Mouse (Mus musculus) neural tube, embryonic 12.5 days (tissue): ENCODE measurements around the gene Kdelr1. TPM values are rescaled to one million over a fixed set of nuclear protein-coding genes. Genes with fewer than 3 reads are reported as not detected.
A peak's percentile ranks its signal among the peaks of the same experiment; 100 is the strongest.
"Not testable (repeated sequence)": the region's sequence is repeated elsewhere in the genome, so short reads cannot be mapped to it uniquely, and the experiment has no call there.

ENCODE experiments used
- ATAC-seq: fragments of 200-750 bp; cut with Nextera tagmentation; 2 replicates; pipeline ENCODE4 v1.8.0; 2017; ENCODE audit warnings: low read depth, mild to moderate bottlenecking, moderate TSS enrichment, moderate library complexity; ENCODE audit not compliant: low FRiP score
- H3K27ac ChIP-seq: fragments of 300-500 bp; sonication (generic); 2 replicates; pipeline ENCODE4 v1.5.1; 2016
- H3K27me3 ChIP-seq: fragments of 300-500 bp; sonication (generic); replicated peaks from 2 replicates; pipeline ENCODE4 v1.6.1; 2016; ENCODE audit warnings: mild to moderate bottlenecking
- H3K36me3 ChIP-seq: fragments of 300-500 bp; sonication (generic); 2 replicates; pipeline ENCODE4 v1.6.1; 2016; ENCODE audit warnings: mild to moderate bottlenecking
- H3K4me1 ChIP-seq: fragments of 300-500 bp; sonication (generic); 2 replicates; pipeline ENCODE4 v1.6.1; 2016
- H3K4me2 ChIP-seq: fragments of 300-500 bp; sonication (generic); replicated peaks from 2 replicates; pipeline ENCODE4 v1.6.1; 2016; ENCODE audit warnings: mild to moderate bottlenecking
- H3K4me3 ChIP-seq: fragments of 300-500 bp; sonication (generic); 2 replicates; pipeline ENCODE4 v1.5.1; 2016
- H3K9ac ChIP-seq: fragments of 300-500 bp; sonication (generic); 2 replicates; pipeline ENCODE4 v1.6.1; 2016; ENCODE audit warnings: mild to moderate bottlenecking
- H3K9me3 ChIP-seq: fragments of 300-500 bp; sonication (generic); 2 replicates; pipeline ENCODE4 v1.6.1; 2016; ENCODE audit warnings: mild to moderate bottlenecking
- WGBS: fragments of 180-500 bp; shearing (Covaris S2); methylation state at CpG from one replicate; pipeline ENCODE4 v1.1.7; 2016; 5-methylcytosine and 5-hydroxymethylcytosine counted together
- polyA plus RNA-seq: library from polyadenylated mRNA; unstranded; fragments of >200 nt; fragmentation: Nextera tagmentation; extraction: Ambion mirVana; gene quantifications from 2 replicates; pipeline ENCODE4 v1.2.1, GENCODE M21; 2016

The Kdelr1 gene
- polyA plus RNA-seq, 1 experiment from 2014 or later: 41.8 TPM

GRCm38 (mm10) chr7:45873061-45873947 lies 732 bp downstream of the Kdelr1 start:
- peak overlapping the region; percentile 65 for H3K4me3 ChIP-seq
- H3K4me2 ChIP-seq: peak overlapping the region; percentile 88
- H3K27me3 ChIP-seq: peaks cover 38% of the 10 kb centered on the region
- H3K9ac ChIP-seq: peak overlapping the region; percentile 89
- peak; percentile 27 for ATAC-seq
- WGBS: 2% methylated on average over 28 of the region's 28 CpGs
- H3K27ac ChIP-seq: peak overlapping the region; percentile 29
- H3K36me3 ChIP-seq: peaks cover 31% of the 10 kb centered on the region
- peaks cover 47% of the 10 kb centered on the region for H3K4me1 ChIP-seq
- H3K9me3 ChIP-seq: no peaks in the 10 kb centered on the region

GRCm38 (mm10) chr7:45876895-45877294 lies 4.3 kb downstream of the Kdelr1 start:
- 96% methylated on average over 7 of the region's 7 CpGs for WGBS
- peaks cover 65% of the 10 kb centered on the region for H3K36me3 ChIP-seq

DNA sequence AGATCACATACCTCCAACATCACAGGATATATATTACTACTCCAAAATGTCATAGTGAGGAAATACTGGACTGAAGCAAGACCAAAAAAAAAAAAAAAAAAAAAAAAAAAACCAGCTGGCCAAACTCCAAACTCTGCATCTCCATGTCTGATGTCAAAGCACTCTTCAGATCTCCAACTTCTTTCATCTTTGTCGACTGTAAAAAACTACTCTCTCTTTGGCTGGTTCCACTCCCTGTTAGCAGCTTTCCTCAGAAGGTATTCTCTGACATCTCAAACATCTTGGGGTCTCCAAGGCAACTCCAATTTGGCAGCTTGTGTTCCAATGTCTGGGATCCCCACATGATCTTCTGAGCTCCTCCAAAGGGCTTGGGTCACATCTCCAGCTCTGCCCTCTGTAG lies 5.7 kb downstream of the Kdelr1 start, which contains the start of gene Grin2d:
Gene Grin2d, minus strand, starts transcription at position 101 of the 400 bp plus-strand sequence.
- not testable (repeated sequence) for ATAC-seq, H3K4me2 ChIP-seq, H3K27me3 ChIP-seq, H3K4me3 ChIP-seq, H3K9ac ChIP-seq, H3K9me3 ChIP-seq, H3K27ac ChIP-seq
- H3K36me3 ChIP-seq: peaks cover 78% of the 10 kb centered on the region
- H3K4me1 ChIP-seq: peaks cover 17% of the 10 kb centered on the region
- WGBS: 94% methylated on average over 1 of the region's 1 CpGs

More at GRCm38 (mm10) chr7:45876895-45877294, 4.3 kb downstream of the Kdelr1 start:
- no peak overlapping the region for H3K9ac ChIP-seq
- ATAC-seq: no peak
- H3K27me3 ChIP-seq: peaks cover 2% of the 10 kb centered on the region; the same call in 1 of the 2 replicates
- H3K9me3 ChIP-seq: no peaks in the 10 kb centered on the region
- no peak overlapping the region for H3K4me3 ChIP-seq
- H3K4me1 ChIP-seq: peaks cover 17% of the 10 kb centered on the region
- no peak overlapping the region for H3K27ac ChIP-seq
- no peak overlapping the region for H3K4me2 ChIP-seq

GRCm38 (mm10) chr7:45880531-45880930 lies 8.0 kb downstream of the Kdelr1 start:
- Histone ChIP-seq H3K4me3 (no peak overlapping the region), H3K9ac (no peak overlapping the region), H3K27ac (no peak overlapping the region), H3K4me1 (no peaks in the 10 kb centered on the region), H3K9me3 (no peaks in the 10 kb centered on the region), H3K4me2 (no peak overlapping the region), H3K36me3 (peaks cover 93% of the 10 kb centered on the region), H3K27me3 (no peaks in the 10 kb centered on the region)
- no peak for ATAC-seq
- WGBS: 97% methylated on average over 4 of the region's 4 CpGs

DNA sequence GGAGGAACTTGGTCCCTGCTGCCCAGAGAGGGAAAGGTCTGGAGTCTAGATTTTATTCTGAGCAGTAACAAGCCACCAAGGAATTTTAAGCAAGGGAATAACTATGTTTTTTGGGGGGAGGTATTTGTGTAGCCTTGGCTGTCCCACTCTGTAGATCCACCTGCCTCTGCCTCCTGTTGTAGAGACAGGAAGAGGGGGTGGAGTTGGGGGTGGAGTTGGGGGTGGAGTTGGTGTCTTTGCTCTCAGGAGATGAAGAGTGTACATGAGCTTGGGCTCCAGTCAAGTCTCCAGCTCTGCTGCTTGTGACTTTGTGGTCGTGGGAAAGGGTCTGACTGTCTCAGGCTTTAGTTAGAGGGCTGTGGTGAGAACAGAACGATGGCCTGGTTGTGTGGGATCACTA lies 8.4 kb downstream of the Kdelr1 start:
- H3K9ac ChIP-seq: no peak overlapping the region

GRCm38 (mm10) chr7:45887246-45887645 lies 14.7 kb downstream of the Kdelr1 start:
- 57% methylated on average over 3 of the region's 3 CpGs for WGBS
- Histone ChIP-seq H3K4me2 (no peak overlapping the region), H3K27ac (no peak overlapping the region), H3K4me1 (no peaks in the 10 kb centered on the region), H3K36me3 (peaks cover 31% of the 10 kb centered on the region), H3K27me3 (no peaks in the 10 kb centered on the region), H3K9me3 (no peaks in the 10 kb centered on the region), H3K9ac (peak overlapping the region; percentile 21; the same call in 1 of the 2 replicates), H3K4me3 (no peak overlapping the region)
- no peak for ATAC-seq

More for the DNA sequence above, 8.4 kb downstream of the Kdelr1 start:
- H3K4me2 ChIP-seq: no peak overlapping the region
- ATAC-seq: no peak
- no peaks in the 10 kb centered on the region for H3K9me3 ChIP-seq
- H3K27ac ChIP-seq: no peak overlapping the region
- no peaks in the 10 kb centered on the region for H3K27me3 ChIP-seq
- H3K36me3 ChIP-seq: peaks cover 88% of the 10 kb centered on the region
- no peak overlapping the region for H3K4me3 ChIP-seq
- H3K4me1 ChIP-seq: no peaks in the 10 kb centered on the region
- WGBS: 88% methylated on average over 2 of the region's 2 CpGs

- no peak for ATAC-seq
- WGBS: 89% methylated on average over 2 of the region's 2 CpGs
- Histone ChIP-seq H3K36me3 (no peaks in the 10 kb centered on the region), H3K4me3 (no peak overlapping the region), H3K4me1 (peaks cover 6% of the 10 kb centered on the region), H3K9me3 (no peaks in the 10 kb centered on the region), H3K9ac (no peak overlapping the region), H3K27ac (no peak overlapping the region), H3K27me3 (0 out of 2 replicates have a peak, but pooled peaks cover 6% of the 10 kb centered on the region), H3K4me2 (no peak overlapping the region)
Observed at GRCm38 (mm10) chr7:45892651-45893050, 20.1 kb downstream of the Kdelr1 start.

- Histone ChIP-seq H3K4me3 (no peak overlapping the region), H3K9me3 (no peaks in the 10 kb centered on the region), H3K36me3 (no peaks in the 10 kb centered on the region), H3K27me3 (0 out of 2 replicates have a peak, but pooled peaks cover 6% of the 10 kb centered on the region), H3K9ac (no peak overlapping the region), H3K4me2 (peak overlapping the region; percentile 45), H3K4me1 (peaks cover 10% of the 10 kb centered on the region), H3K27ac (no peak overlapping the region)
- ATAC-seq: peak; percentile 29
- WGBS: 81% methylated on average over 6 of the region's 6 CpGs
Observed at GRCm38 (mm10) chr7:45895931-45896516, 23.5 kb downstream of the Kdelr1 start.

DNA sequence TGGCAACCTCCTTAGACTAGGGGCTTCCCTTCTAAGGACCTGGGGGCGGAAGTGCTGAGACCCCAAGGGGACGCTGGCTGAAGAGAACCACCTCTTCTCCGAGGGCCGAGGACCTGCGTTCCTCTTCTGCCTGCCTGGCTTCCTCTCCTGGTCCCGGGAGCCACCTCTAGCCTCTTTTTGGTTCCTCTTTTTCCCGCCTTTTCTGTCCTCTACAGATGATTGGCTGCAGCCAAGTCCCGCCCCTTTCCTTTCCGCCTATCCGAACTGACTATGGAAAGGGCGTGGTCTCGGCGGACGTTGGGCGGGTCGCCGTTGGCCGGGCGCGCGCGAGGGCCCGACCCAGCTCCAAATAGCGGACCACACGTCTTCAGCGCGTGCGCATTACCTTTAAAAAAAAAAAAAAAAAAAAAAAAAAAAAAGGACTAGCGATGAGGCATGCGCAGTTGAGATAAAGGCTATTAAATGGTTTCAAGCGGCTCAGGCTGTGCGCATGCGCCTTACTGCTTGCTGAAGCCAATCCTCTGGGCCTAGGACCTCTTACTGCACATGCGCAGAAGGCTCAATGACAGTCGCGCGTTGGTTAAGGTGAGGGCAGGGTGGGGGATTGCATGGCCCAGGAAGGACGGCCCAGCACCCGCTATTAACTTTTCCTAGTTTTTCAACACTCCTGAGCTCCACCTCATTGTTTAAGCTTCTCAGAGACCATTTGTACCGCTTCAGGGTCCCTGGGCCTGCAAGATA lies 24.1 kb downstream of the Kdelr1 start, which contains the start of the genes Syngr4 and Tmem143:
Gene Syngr4, minus strand, starts transcription at position 198 of the 741 bp plus-strand sequence.
Gene Tmem143, plus strand, starts transcription at position 425 of the 741 bp plus-strand sequence.
- H3K27me3 ChIP-seq: 0 out of 2 replicates have a peak, but pooled peaks cover 6% of the 10 kb centered on the region
- peak within 1 kb of the TSS; percentile 89 for H3K4me2 ChIP-seq
- H3K27ac ChIP-seq: 0 out of 2 replicates have a peak within 1 kb of the TSS, but pooled peaks have one; percentile 20
- ATAC-seq: peak; percentile 87
- WGBS: 1% methylated on average over 40 of the region's 40 CpGs
- peak within 1 kb of the TSS; percentile 46 for H3K4me3 ChIP-seq
- peak within 1 kb of the TSS; percentile 67 for H3K9ac ChIP-seq
- H3K36me3 ChIP-seq: no peaks in the 10 kb centered on the region
- no peaks in the 10 kb centered on the region for H3K9me3 ChIP-seq
- H3K4me1 ChIP-seq: peaks cover 10% of the 10 kb centered on the region

GRCm38 (mm10) chr7:45897258-45897757 lies 24.7 kb downstream of the Kdelr1 start:
- Histone ChIP-seq H3K27me3 (0 out of 2 replicates have a peak, but pooled peaks cover 6% of the 10 kb centered on the region), H3K36me3 (no peaks in the 10 kb centered on the region), H3K27ac (0 out of 2 replicates have a peak overlapping the region, but pooled peaks have one; percentile 20), H3K9me3 (no peaks in the 10 kb centered on the region), H3K4me3 (peak overlapping the region; percentile 46), H3K4me1 (peaks cover 10% of the 10 kb centered on the region), H3K4me2 (peak overlapping the region; percentile 89), H3K9ac (peak overlapping the region; percentile 67)
- WGBS: under 1% methylated on average over 19 of the region's 19 CpGs
- peak; percentile 67 for ATAC-seq

DNA sequence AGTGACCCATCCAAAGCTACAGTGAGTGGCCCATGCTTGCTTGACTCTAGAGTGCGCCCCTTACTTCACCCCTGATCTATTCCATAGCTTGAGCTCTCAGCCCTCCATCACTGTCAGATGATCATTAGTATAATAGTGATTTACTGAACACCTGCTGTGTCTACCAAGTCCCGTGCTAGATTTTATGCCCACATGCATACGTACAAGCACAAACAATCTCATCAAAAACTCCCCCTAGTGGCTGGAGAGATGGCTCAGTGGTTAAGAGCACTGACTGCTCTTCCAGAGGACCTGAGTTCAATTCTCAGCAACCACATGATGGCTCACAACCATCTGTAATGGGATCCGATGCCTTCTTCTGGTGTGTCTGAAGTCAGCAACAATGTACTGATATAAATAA lies 25.6 kb downstream of the Kdelr1 start:
- H3K4me3 ChIP-seq, H3K27me3 ChIP-seq, ATAC-seq, H3K27ac ChIP-seq, H3K9me3 ChIP-seq, H3K9ac ChIP-seq, H3K36me3 ChIP-seq: not testable (repeated sequence)
- 49% methylated on average over 4 of the region's 4 CpGs for WGBS
- Histone ChIP-seq H3K4me1 (peaks cover 10% of the 10 kb centered on the region), H3K4me2 (peak overlapping the region; percentile 89)
